9 mouse cellular contexts compared by ENCODE assay signal in genomic region chr9:119893881-119894280, GRCm38 (mm10). TPM values are rescaled to one million over a fixed set of nuclear protein-coding genes. Genes with fewer than 3 reads are reported as not detected.
DNase-seq lines count a peak whose midpoint lies in the region; ATAC-seq lines count a peak whose summit lies in the region.
"Had no signal": no experiment of that assay in that cellular context is flagged by ENCODE, and none has a peak within 500 bp of the region (broad histone marks: within the 10 kb centered on the region; RNA-seq: fewer than 3 reads in every experiment).

No protein-coding gene starts in this region.

- no peak for DNase-seq in kidney, adult 8-10 months
- DNase-seq in ZHBTc4 (ENCODE audit: low read depth, low spot score), result peak; percentile 39
- DNase-seq in layer of hippocampus, adult 18-20 months (ENCODE audit: low spot score in 2 of 2), result no peak
- DNase-seq in testis, postnatal 14 days (ENCODE audit: low spot score), result no peak

- H3K27ac ChIP-seq in kidney, embryonic 16.5 days (ENCODE audit: low read length), result no peak overlapping the region; the same call in 1 of the 2 replicates
- H3K27ac ChIP-seq in hindbrain, embryonic 13.5 days, result peak overlapping the region; percentile 83; the same call in 1 of the 2 replicates
- 0 out of 2 replicates have a peak overlapping the region, but pooled peaks have one; percentile 85 for H3K27ac ChIP-seq in midbrain, embryonic 13.5 days

- peak overlapping the region; percentile 65; the same call in 1 of the 2 replicates for H3K9ac ChIP-seq in kidney, embryonic 16.5 days (replicated peaks; ENCODE audit: low read length)
- peak overlapping the region; percentile 91; the same call in 1 of the 2 replicates for H3K9ac ChIP-seq in hindbrain, embryonic 13.5 days
- no peak overlapping the region for H3K9ac ChIP-seq in midbrain, embryonic 13.5 days (replicated peaks)

- peak overlapping the region; percentile 62 for H3K4me2 ChIP-seq in kidney, embryonic 16.5 days (replicated peaks; ENCODE audit: low read depth, low read length)
- H3K4me2 ChIP-seq in hindbrain, embryonic 13.5 days, result peak overlapping the region; percentile 97
- H3K4me2 ChIP-seq in midbrain, embryonic 13.5 days (replicated peaks), result peak overlapping the region; percentile 95

- no peaks in the 10 kb centered on the region for H3K9me3 ChIP-seq in kidney, embryonic 16.5 days (ENCODE audit: low read length)
- no peaks in the 10 kb centered on the region for H3K9me3 ChIP-seq in hindbrain, embryonic 13.5 days
- no peaks in the 10 kb centered on the region for H3K9me3 ChIP-seq in midbrain, embryonic 13.5 days

- H3K27me3 ChIP-seq in kidney, embryonic 16.5 days (ENCODE audit: insufficient read depth, low read length), result no peaks in the 10 kb centered on the region
- H3K27me3 ChIP-seq in hindbrain, embryonic 13.5 days, result peaks cover 20% of the 10 kb centered on the region
- H3K27me3 ChIP-seq in midbrain, embryonic 13.5 days, result peaks cover 11% of the 10 kb centered on the region; the same call in 1 of the 2 replicates

- no peak for ATAC-seq in kidney, embryonic 16.5 days (ENCODE audit: low FRiP score, low TSS enrichment)
- ATAC-seq in hindbrain, embryonic 13.5 days (ENCODE audit: low FRiP score), result no peak
- no peak for ATAC-seq in midbrain, embryonic 13.5 days
- ATAC-seq in granulocyte monocyte progenitor cell, adult 5-6 weeks (replicated peaks; ENCODE audit: poor library complexity, severe bottlenecking), result no peak

- peaks cover 16% of the 10 kb centered on the region for H3K4me1 ChIP-seq in kidney, embryonic 16.5 days (ENCODE audit: insufficient read depth, low read length)
- peaks cover 22% of the 10 kb centered on the region for H3K4me1 ChIP-seq in hindbrain, embryonic 13.5 days (replicated peaks)
- H3K4me1 ChIP-seq in midbrain, embryonic 13.5 days (replicated peaks), result peaks cover 26% of the 10 kb centered on the region

- peak overlapping the region; percentile 88; the same call in 1 of the 2 replicates for H3K4me3 ChIP-seq in kidney, embryonic 16.5 days (ENCODE audit: low read length)
- peak overlapping the region; percentile 97; the same call in 1 of the 2 replicates for H3K4me3 ChIP-seq in hindbrain, embryonic 13.5 days
- H3K4me3 ChIP-seq in midbrain, embryonic 13.5 days (replicated peaks), result peak overlapping the region; percentile 99; the same call in 1 of the 2 replicates

- 82% methylated on average over 5 of the region's 5 CpGs for WGBS in kidney, embryonic 16.5 days
- 89% methylated on average over 5 of the region's 5 CpGs for WGBS in hindbrain, embryonic 13.5 days
- 91% methylated on average over 5 of the region's 5 CpGs for WGBS in midbrain, embryonic 13.5 days

- no peaks in the 10 kb centered on the region for H3K36me3 ChIP-seq in kidney, embryonic 16.5 days (ENCODE audit: insufficient read depth, low read length)
- no peaks in the 10 kb centered on the region for H3K36me3 ChIP-seq in hindbrain, embryonic 13.5 days
- H3K36me3 ChIP-seq in midbrain, embryonic 13.5 days, result no peaks in the 10 kb centered on the region

RNA-seq across cellular contexts. Expression of gene Wdr48, which starts 0.8 kb away (rescaled TPM):
- 54.2 and 56.5 TPM in 2 replicates for polyA plus RNA-seq in kidney, embryonic 16.5 days (2015; fragmentation: Nextera tagmentation; extraction: Ambion mirVana)
- 63.2 and 65.3 TPM in 2 replicates for polyA plus RNA-seq in hindbrain, embryonic 13.5 days (2015; fragmentation: Nextera tagmentation; extraction: Ambion mirVana)
- polyA plus RNA-seq in midbrain, embryonic 13.5 days (2015; fragmentation: Nextera tagmentation; extraction: Ambion mirVana), result 74.5 and 75.3 TPM in 2 replicates
- 61.9 and 74.0 TPM in 2 replicates for total RNA-seq in granulocyte monocyte progenitor cell, adult 5-6 weeks (2014; fragmentation: Nextera tagmentation)
- total RNA-seq in granulocyte monocyte progenitor cell, adult 5-6 weeks (2017), result 60.7 and 73.0 TPM in 2 replicates
- total RNA-seq in layer of hippocampus, adult 18-20 months (2021), result 10 to 100 TPM; 74.8 to 77.2 TPM

RNA-seq across cellular contexts. Expression of gene Gorasp1, which starts 43.5 kb away (rescaled TPM):
- polyA plus RNA-seq in kidney, embryonic 16.5 days (2015; fragmentation: Nextera tagmentation; extraction: Ambion mirVana), result 28.0 and 29.5 TPM in 2 replicates
- 26.0 and 27.9 TPM in 2 replicates for polyA plus RNA-seq in hindbrain, embryonic 13.5 days (2015; fragmentation: Nextera tagmentation; extraction: Ambion mirVana)
- polyA plus RNA-seq in midbrain, embryonic 13.5 days (2015; fragmentation: Nextera tagmentation; extraction: Ambion mirVana), result 22.9 and 23.1 TPM in 2 replicates
- 8.0 and 9.4 TPM in 2 replicates for total RNA-seq in granulocyte monocyte progenitor cell, adult 5-6 weeks (2014; fragmentation: Nextera tagmentation)
- 4.8 and 9.5 TPM in 2 replicates for total RNA-seq in granulocyte monocyte progenitor cell, adult 5-6 weeks (2017)
- total RNA-seq in layer of hippocampus, adult 18-20 months (2021), result 10 to 100 TPM; 41.5 to 44.2 TPM

RNA-seq across cellular contexts. Expression of gene Ttc21a, which starts 43.5 kb away (rescaled TPM):
- 0.20 and 0.35 TPM in 2 replicates for polyA plus RNA-seq in kidney, embryonic 16.5 days (2015; fragmentation: Nextera tagmentation; extraction: Ambion mirVana)
- polyA plus RNA-seq in hindbrain, embryonic 13.5 days (2015; fragmentation: Nextera tagmentation; extraction: Ambion mirVana), result 0.65 and 1.2 TPM in 2 replicates
- 0.28 and 0.44 TPM in 2 replicates for polyA plus RNA-seq in midbrain, embryonic 13.5 days (2015; fragmentation: Nextera tagmentation; extraction: Ambion mirVana)
- total RNA-seq in granulocyte monocyte progenitor cell, adult 5-6 weeks (2014; fragmentation: Nextera tagmentation), result 2.4 and 2.8 TPM in 2 replicates
- total RNA-seq in granulocyte monocyte progenitor cell, adult 5-6 weeks (2017), result 3.3 and 3.6 TPM in 2 replicates
- 1 to 10 TPM in 1 of 2 experiments, under 1 TPM in 1; 0.71 to 1.2 TPM for total RNA-seq in layer of hippocampus, adult 18-20 months (2021)
- total RNA-seq: heart, postnatal 25 days had no signal
